Mouse (Mus musculus) retina, embryonic 14.5 days (tissue): ENCODE data around the gene AL607142.1.
A peak's percentile ranks its signal among the peaks of the same experiment; 100 is the strongest.

Experiments used
- DNase-seq: peaks from one replicate; pipeline ENCODE4 v3.0.0-alpha.2; 2015; ENCODE audit warnings: low spot score

AL607142.1 gene

GRCm38 (mm10) chr4:120064696-120065095, at the start of gene AL607142.1:
AL607142.1 (plus strand) TSS chr4:120064996.
- DNase-seq: no peak

GRCm38 (mm10) chr4:120018426-120018825, 46.4 kb upstream of the AL607142.1 start:
- DNase-seq: no peak

GRCm38 (mm10) chr4:120022392-120022791, 42.4 kb upstream of the AL607142.1 start:
- no peak for DNase-seq

- no peak for DNase-seq
These were observed 41.5 kb upstream of the AL607142.1 start for GRCm38 (mm10) chr4:120023221-120023840.

DNA sequence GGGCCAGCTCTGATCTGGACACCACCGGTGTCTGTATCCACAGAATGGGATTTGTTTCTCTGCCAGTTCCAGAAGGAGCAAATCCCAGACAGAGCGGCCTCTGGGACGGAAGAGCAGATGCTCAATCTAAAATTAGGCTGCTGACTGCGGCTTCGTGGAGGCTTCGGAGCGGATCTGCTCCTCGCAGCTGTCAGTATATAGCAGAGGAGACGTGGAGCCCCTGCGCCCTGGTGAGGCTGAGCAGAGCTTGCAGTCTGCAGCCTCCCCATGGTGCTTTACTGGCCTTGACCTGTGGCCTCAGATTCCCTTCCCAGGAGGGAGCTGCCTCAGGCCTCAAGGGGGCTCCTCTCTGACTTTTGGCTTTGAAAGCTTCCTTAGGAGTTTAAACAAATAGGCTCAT, 40.7 kb upstream of the AL607142.1 start:
- DNase-seq: peak; percentile 35

DNA sequence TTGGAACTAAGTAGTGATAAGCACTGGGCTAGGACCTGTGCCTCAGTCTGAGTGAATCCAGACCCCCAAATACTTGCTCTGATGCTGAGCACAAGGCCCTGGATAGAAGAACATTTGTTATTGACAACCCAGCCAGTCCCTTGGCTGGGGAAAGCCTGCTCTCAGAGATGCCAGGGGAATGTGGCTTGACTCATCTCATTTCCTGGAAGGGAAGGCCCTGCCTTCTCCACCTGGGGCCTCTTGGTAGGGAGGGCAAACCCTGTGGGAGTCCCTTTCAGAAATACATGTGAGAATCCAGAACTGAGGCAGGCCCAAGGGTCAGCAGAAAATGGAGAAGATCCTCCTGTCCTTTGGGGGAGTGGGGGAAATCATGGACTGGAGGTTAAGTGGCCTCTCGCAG, 37.1 kb upstream of the AL607142.1 start:
- DNase-seq: no peak

- DNase-seq: no peak
These were observed 34.9 kb upstream of the AL607142.1 start for GRCm38 (mm10) chr4:120029937-120030336.

DNA sequence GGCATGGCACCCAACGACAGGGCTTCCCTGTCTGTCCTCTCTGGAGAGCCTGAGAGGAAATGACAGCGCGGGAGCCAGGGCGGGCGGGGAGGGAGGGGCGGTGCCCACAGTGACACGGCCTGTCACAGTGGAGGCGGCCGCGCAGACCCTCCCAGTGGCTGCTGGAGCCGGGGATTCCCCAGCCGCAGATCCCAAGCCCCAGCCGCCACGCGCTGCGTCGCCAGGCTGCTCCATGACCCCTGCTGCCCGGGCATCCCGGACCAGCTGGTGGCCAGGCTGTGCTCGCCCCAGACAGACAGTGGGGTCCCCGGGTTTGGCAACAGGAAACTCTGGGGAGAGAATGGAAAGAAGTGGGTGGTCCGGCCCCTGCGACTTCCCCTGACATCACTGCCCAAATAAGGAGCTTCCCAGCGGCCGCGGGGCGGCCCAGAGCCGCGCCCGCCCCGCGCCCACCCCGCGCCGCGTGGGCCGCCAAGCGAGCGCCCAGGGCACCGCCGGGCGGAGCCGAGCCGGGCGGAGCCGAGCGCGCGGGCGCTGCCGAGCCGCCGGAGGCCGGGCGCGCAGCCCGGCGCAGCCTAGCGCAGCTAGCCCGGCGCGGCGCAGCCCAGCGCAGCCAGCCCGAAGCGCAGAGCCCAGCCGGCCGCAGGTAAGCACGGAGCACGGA, 32.3 kb upstream of the AL607142.1 start:
- peak; percentile 61 for DNase-seq

DNA sequence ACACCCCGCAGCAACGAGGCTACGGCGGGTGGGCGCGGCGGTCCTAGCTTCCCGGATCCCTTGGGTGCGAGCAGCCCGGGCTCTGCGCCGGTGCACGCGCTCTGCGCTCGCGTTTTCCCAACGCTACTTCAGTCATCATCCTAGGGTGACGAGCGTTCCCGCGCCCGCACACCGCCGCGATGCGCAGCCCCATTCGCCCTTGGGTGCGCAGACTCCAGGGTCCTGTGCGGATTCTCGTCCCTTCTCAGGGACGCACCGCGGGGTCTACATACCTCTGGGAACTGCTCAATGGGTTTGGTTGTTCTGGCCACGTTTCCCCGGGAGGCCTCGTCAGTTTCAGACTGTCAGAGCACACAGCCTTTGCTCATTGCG, 31.8 kb upstream of the AL607142.1 start:
- no peak for DNase-seq

DNA sequence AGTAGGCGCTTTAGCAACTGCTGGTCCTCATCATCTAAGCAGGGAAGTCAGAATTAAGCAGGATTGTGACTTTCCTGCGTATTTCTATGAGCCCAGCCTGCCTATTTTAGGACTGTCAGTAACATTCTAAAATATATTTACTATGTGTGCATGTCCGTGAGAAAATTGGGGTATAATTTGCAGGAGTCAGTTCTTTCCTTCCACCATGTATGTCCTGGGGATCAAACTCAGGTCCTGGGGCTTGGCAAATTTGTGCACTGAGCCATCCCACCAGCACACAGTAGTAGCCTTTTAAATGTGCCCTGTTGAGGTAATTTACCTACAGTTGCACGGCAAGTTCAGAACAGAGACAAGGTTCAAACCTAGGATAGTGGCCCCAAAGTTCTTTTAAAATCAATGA, 28.5 kb upstream of the AL607142.1 start:
- no peak for DNase-seq

DNA sequence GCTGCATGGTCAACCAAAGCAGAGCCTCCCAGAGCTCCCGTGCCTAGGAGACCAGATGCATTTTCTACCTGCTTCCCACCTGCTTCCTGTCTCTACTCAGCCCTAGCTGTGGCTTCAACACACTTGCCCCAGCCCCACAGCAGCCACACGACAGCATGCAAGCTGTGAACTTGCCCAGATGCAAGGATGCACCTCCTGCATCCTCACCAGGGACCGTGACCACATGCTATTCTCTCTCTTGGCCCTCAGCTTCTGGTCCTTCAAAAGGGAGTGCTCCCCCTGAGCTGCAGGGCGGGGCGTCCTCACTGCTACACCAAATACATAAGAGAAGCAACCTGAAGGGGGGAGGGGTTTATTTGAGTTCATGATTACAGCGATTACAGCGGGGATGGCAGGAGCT, 27.8 kb upstream of the AL607142.1 start:
- no peak for DNase-seq

DNA sequence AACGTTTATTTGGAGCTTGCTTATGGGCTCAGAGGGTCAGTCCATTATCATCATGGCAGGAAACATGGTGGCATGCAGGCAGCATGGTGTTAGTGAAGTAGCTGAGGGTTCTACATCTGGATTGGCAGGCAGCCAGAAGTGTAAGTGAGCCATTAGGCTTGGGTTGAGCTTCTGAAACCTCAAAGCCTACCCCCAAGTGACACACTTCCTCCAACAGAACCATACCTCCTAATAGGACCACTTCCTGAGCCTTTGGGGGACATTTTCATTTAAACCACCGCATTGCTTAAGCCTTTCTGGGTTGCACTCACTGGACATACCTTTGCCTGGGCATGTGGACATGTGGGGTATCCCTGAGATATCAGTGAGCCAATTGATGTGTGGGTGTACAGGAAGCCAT, 23.3 kb upstream of the AL607142.1 start:
- no peak for DNase-seq

GRCm38 (mm10) chr4:120042480-120042879, 22.3 kb upstream of the AL607142.1 start:
- no peak for DNase-seq

GRCm38 (mm10) chr4:120044612-120045011, 20.2 kb upstream of the AL607142.1 start:
- DNase-seq: no peak

GRCm38 (mm10) chr4:120045131-120045537, 19.7 kb upstream of the AL607142.1 start:
- DNase-seq: no peak

DNA sequence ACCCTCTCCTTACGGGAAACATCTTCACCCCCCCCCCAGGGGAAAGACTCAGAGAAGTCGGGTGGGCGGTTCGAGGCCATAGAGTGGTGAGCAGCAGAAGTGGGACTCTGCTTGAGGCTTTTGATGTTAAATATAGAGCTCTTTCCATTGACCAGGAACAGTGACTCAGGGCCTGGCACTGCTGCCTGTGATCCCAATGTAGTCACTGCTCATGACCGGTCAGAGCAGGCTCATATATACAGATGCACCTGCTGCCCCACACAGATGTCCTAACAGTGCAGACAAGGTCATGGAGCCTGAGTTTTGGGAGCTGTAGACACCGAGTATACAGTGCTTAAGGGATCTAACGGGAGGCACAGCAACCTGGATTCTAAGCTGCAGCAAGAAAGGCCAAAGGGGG, 18.9 kb upstream of the AL607142.1 start:
- DNase-seq: no peak

GRCm38 (mm10) chr4:120047060-120047459, 17.7 kb upstream of the AL607142.1 start:
- no peak for DNase-seq

DNA sequence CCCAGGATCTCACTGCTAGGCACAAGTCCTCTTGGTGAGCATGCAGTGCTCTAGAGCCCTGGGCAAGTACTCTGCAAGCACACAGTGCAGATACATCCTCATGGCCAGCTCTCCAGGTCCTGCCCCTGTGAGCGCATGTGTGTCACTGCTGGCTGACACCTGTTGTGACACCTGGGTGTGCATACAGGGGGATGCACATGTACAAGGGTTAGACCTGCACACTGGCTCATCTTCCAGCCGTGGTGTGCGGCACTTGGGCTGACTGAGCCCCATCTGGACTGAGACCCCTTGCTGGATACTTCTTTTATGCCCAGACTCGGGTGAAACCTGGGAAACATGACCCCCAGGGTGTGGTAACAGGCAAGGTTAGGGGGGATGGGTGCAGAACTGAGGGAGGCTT, 16.5 kb upstream of the AL607142.1 start:
- DNase-seq: no peak

GRCm38 (mm10) chr4:120049857-120050256, 14.9 kb upstream of the AL607142.1 start:
- DNase-seq: no peak

- no peak for DNase-seq
These were observed 12.3 kb upstream of the AL607142.1 start for GRCm38 (mm10) chr4:120052481-120052880.

- DNase-seq: no peak
These were observed 11.5 kb upstream of the AL607142.1 start for GRCm38 (mm10) chr4:120053026-120054005.

DNA sequence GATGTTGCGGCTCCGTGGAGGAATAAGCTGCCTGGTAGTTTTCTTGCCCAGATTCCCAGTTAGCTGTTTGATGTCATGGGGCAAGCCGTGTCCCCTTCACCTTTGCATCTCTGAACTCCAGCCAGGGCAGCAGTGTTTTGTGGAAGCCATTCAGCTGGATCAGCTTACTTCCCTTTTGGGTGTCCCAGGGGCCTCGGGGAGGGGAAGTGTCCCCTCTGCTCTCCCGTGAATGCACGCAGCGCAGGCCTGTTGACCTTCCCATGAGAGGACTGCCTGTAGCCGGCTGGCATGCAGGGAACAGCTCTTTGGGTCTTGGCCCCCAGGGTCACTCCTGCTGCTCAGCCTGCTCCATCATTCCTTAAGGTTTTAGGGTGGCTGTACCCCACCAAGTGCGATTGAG, 10.7 kb upstream of the AL607142.1 start:
- DNase-seq: no peak

DNA sequence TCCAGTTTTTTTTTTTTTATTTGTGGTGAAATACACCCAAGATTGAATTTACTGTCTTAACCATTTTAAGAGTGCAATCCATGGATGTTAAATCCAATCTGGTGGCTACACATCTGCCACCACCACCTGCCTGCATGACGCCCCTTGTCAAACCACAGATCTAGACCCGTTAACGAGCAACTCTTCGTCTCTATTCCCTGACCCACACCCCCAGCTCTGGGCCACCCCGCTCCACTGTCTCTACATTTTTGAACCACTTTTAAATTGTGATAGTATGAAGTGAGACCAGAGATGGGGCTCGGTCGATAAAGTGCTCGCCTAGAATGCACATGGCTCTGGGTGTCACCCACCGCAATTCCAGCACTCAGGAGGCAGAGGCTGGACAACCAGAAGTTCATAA, 8.3 kb upstream of the AL607142.1 start:
- no peak for DNase-seq
